Mouse (Mus musculus) megakaryocyte, embryonic 14.5 days (primary cell): ENCODE results near the gene Cldn22.

Experiments
- FLI1 ChIP-seq: IDR thresholded peaks from 2 replicates; pipeline ENCODE4 v1.6.1; 2012; ENCODE audit warnings: low read length, inconsistent platforms, mixed read lengths
- GATA1 ChIP-seq: IDR thresholded peaks from 3 replicates; pipeline ENCODE4 v1.6.1; 2012; ENCODE audit warnings: mixed read lengths, low read length, inconsistent platforms, borderline replicate concordance

GRCm38 (mm10) chr8:47821843-47822242 lies 2.4 kb upstream of the Cldn22 start, which contains the start of gene Cldn24:
- no peak for TF ChIP-seq GATA1
- TF ChIP-seq FLI1: no peak
